Mouse (Mus musculus) CH12.LX (cell line): ENCODE results near the gene Grsf1.

Experiments
- CTCF ChIP-seq, 2 experiments: IDR thresholded peaks in 1 of 2; conservative IDR thresholded peaks in 1 of 2; 2 replicates each; pipeline ENCODE4 v1.5.1; 2011 to 2012; ENCODE audit warnings: low read depth in 2 of 2, low read length in 2 of 2, improper control_type of control experiment in 1 of 2, inconsistent platforms in 1 of 2, mild to moderate bottlenecking in 1 of 2, moderate library complexity in 1 of 2
- EP300 ChIP-seq: IDR thresholded peaks from 2 replicates; pipeline ENCODE4 v1.6.1; 2011; ENCODE audit warnings: low read length, improper control_type of control experiment
- HCFC1 ChIP-seq: IDR thresholded peaks from 2 replicates; pipeline ENCODE4 v1.6.1; 2012; ENCODE audit warnings: low read depth, mild to moderate bottlenecking, inconsistent platforms, low read length, improper control_type of control experiment
- JUN ChIP-seq: IDR thresholded peaks from 2 replicates; pipeline ENCODE4 v1.6.1; 2011; ENCODE audit warnings: low read depth, mild to moderate bottlenecking, low read length, improper control_type of control experiment, moderate library complexity; ENCODE audit not compliant: insufficient read depth
- MAFK ChIP-seq: IDR thresholded peaks from 2 replicates; pipeline ENCODE4 v1.6.1; 2011; ENCODE audit warnings: low read length, improper control_type of control experiment; ENCODE audit not compliant: insufficient replicate concordance
- POLR2A ChIP-seq: IDR thresholded peaks from 2 replicates; pipeline ENCODE4 v1.6.1; 2011; ENCODE audit warnings: low read depth, mild to moderate bottlenecking, improper control_type of control experiment, low read length
- UBTF ChIP-seq: IDR thresholded peaks from 2 replicates; pipeline ENCODE4 v1.6.1; 2012; ENCODE audit warnings: low read depth, mild to moderate bottlenecking, inconsistent platforms, low read length, improper control_type of control experiment, moderate library complexity
- USF1 ChIP-seq: IDR thresholded peaks from 2 replicates; pipeline ENCODE4 v1.6.1; 2014; ENCODE audit warnings: low read depth, mild to moderate bottlenecking, inconsistent platforms, low read length, improper control_type of control experiment
- ZMIZ1 ChIP-seq: IDR thresholded peaks from 2 replicates; pipeline ENCODE4 v1.6.1; 2012; ENCODE audit warnings: low read depth, mild to moderate bottlenecking, inconsistent platforms, low read length, improper control_type of control experiment

- TF ChIP-seq CTCF (conservative IDR thresholded peaks at IDR 0.05 in 1 of 2, IDR thresholded peaks at IDR 0.05 in 1 of 2; ENCODE audit: low read depth in 2 of 2, low read length in 2 of 2), result no peak
- TF ChIP-seq EP300, result no peak
- no peak for TF ChIP-seq POLR2A
- no peak for TF ChIP-seq UBTF
- TF ChIP-seq USF1, result no peak
- no peak for TF ChIP-seq JUN
- TF ChIP-seq ZMIZ1, result no peak
- TF ChIP-seq HCFC1, result no peak
- TF ChIP-seq MAFK, result no peak
These were observed 12.8 kb downstream of the Grsf1 start for GRCm38 (mm10) chr5:88663151-88663550.
